Mouse (Mus musculus): Measurements from ENCODE around the gene Ddx23. TPM values are rescaled to one million over a fixed set of nuclear protein-coding genes. Genes with fewer than 3 reads are reported as not detected.

Ddx23 gene
- polyA plus RNA-seq, 1 experiment from 2014 or later = 22.0 TPM

- H3K36me3 ChIP-seq (replicated peaks; ENCODE audit: control insufficient read depth, insufficient read depth, low read depth, low read length) = peaks cover 42% of the 10 kb centered on the region
- H3K9me3 ChIP-seq (replicated peaks; ENCODE audit: control insufficient read depth, low read length) = no peaks in the 10 kb centered on the region
- no peak overlapping the region for H3K9ac ChIP-seq (replicated peaks; ENCODE audit: low read length)
- no peak overlapping the region for H3K27ac ChIP-seq (replicated peaks; ENCODE audit: low read depth, low read length)
- no peaks in the 10 kb centered on the region for H3K27me3 ChIP-seq (ENCODE audit: control insufficient read depth, insufficient read depth, low read length)
- ATAC-seq (replicated peaks; ENCODE audit: insufficient number of reproducible peaks, low FRiP score, low TSS enrichment, low read depth) = no peak
- H3K4me2 ChIP-seq (ENCODE audit: low read depth, low read length) = no peak overlapping the region
- WGBS = 77% methylated on average over 8 of the region's 8 CpGs
- H3K4me1 ChIP-seq (ENCODE audit: control insufficient read depth, insufficient read depth, low read length) = no peaks in the 10 kb centered on the region
- no peak for DNase-seq (ENCODE audit: low spot score)
- H3K4me3 ChIP-seq (ENCODE audit: low read depth, low read length) = no peak overlapping the region
These were observed 16.0 kb downstream of the Ddx23 start for GRCm38 (mm10) chr15:98646737-98647136.

GRCm38 (mm10) chr15:98645057-98646026 lies 17.4 kb downstream of the Ddx23 start:
- Histone ChIP-seq H3K4me2 (ENCODE audit: low read depth, low read length) (no peak overlapping the region), H3K27ac (replicated peaks; ENCODE audit: low read depth, low read length) (no peak overlapping the region), H3K9me3 (replicated peaks; ENCODE audit: control insufficient read depth, low read length) (no peaks in the 10 kb centered on the region), H3K36me3 (replicated peaks; ENCODE audit: control insufficient read depth, insufficient read depth, low read depth, low read length) (peaks cover 33% of the 10 kb centered on the region), H3K4me3 (ENCODE audit: low read depth, low read length) (no peak overlapping the region), H3K4me1 (ENCODE audit: control insufficient read depth, insufficient read depth, low read length) (no peaks in the 10 kb centered on the region), H3K9ac (replicated peaks; ENCODE audit: low read length) (no peak overlapping the region), H3K27me3 (ENCODE audit: control insufficient read depth, insufficient read depth, low read length) (no peaks in the 10 kb centered on the region)
- no peak for ATAC-seq (replicated peaks; ENCODE audit: insufficient number of reproducible peaks, low FRiP score, low TSS enrichment, low read depth)
- 91% methylated on average over 24 of the region's 24 CpGs for WGBS
- DNase-seq (ENCODE audit: low spot score) = no peak

- H3K4me3 ChIP-seq (ENCODE audit: low read depth, low read length) = no peak overlapping the region
- no peaks in the 10 kb centered on the region for H3K27me3 ChIP-seq (ENCODE audit: control insufficient read depth, insufficient read depth, low read length)
- 95% methylated on average over 12 of the region's 12 CpGs for WGBS
- H3K9ac ChIP-seq (replicated peaks; ENCODE audit: low read length) = no peak overlapping the region
- H3K4me1 ChIP-seq (ENCODE audit: control insufficient read depth, insufficient read depth, low read length) = no peaks in the 10 kb centered on the region
- DNase-seq (ENCODE audit: low spot score) (no peak), ATAC-seq (replicated peaks; ENCODE audit: insufficient number of reproducible peaks, low FRiP score, low TSS enrichment, low read depth) (no peak)
- H3K9me3 ChIP-seq (replicated peaks; ENCODE audit: control insufficient read depth, low read length) = no peaks in the 10 kb centered on the region
- no peak overlapping the region for H3K27ac ChIP-seq (replicated peaks; ENCODE audit: low read depth, low read length)
- no peak overlapping the region for H3K4me2 ChIP-seq (ENCODE audit: low read depth, low read length)
- peaks cover 30% of the 10 kb centered on the region for H3K36me3 ChIP-seq (replicated peaks; ENCODE audit: control insufficient read depth, insufficient read depth, low read depth, low read length)
These were observed 18.3 kb downstream of the Ddx23 start for GRCm38 (mm10) chr15:98644406-98644805.

GRCm38 (mm10) chr15:98640157-98640556 lies 22.5 kb downstream of the Ddx23 start:
- no peak overlapping the region for H3K4me3 ChIP-seq (ENCODE audit: low read depth, low read length)
- ATAC-seq (replicated peaks; ENCODE audit: insufficient number of reproducible peaks, low FRiP score, low TSS enrichment, low read depth) = no peak
- H3K36me3 ChIP-seq (replicated peaks; ENCODE audit: control insufficient read depth, insufficient read depth, low read depth, low read length) = peaks cover 16% of the 10 kb centered on the region
- no peaks in the 10 kb centered on the region for H3K9me3 ChIP-seq (replicated peaks; ENCODE audit: control insufficient read depth, low read length)
- no peak overlapping the region for H3K9ac ChIP-seq (replicated peaks; ENCODE audit: low read length)
- peaks cover 5% of the 10 kb centered on the region; the same call in 1 of the 2 replicates for H3K27me3 ChIP-seq (ENCODE audit: control insufficient read depth, insufficient read depth, low read length)
- peaks cover 6% of the 10 kb centered on the region for H3K4me1 ChIP-seq (ENCODE audit: control insufficient read depth, insufficient read depth, low read length)
- peak; percentile 32 for DNase-seq (ENCODE audit: low spot score)
- H3K27ac ChIP-seq (replicated peaks; ENCODE audit: low read depth, low read length) = no peak overlapping the region
- no peak overlapping the region for H3K4me2 ChIP-seq (ENCODE audit: low read depth, low read length)
- 29% methylated on average over 8 of the region's 8 CpGs for WGBS

- no peak overlapping the region for H3K9ac ChIP-seq (replicated peaks; ENCODE audit: low read length)
- H3K27me3 ChIP-seq (ENCODE audit: control insufficient read depth, insufficient read depth, low read length) = peaks cover 10% of the 10 kb centered on the region
- H3K4me2 ChIP-seq (ENCODE audit: low read depth, low read length) = no peak overlapping the region
- H3K27ac ChIP-seq (replicated peaks; ENCODE audit: low read depth, low read length) = no peak overlapping the region
- peaks cover 6% of the 10 kb centered on the region; the same call in 1 of the 2 replicates for H3K36me3 ChIP-seq (replicated peaks; ENCODE audit: control insufficient read depth, insufficient read depth, low read depth, low read length)
- peaks cover 10% of the 10 kb centered on the region for H3K4me1 ChIP-seq (ENCODE audit: control insufficient read depth, insufficient read depth, low read length)
- DNase-seq (ENCODE audit: low spot score) (no peak), ATAC-seq (replicated peaks; ENCODE audit: insufficient number of reproducible peaks, low FRiP score, low TSS enrichment, low read depth) (no peak)
- WGBS = 30% methylated on average over 3 of the region's 3 CpGs
- no peaks in the 10 kb centered on the region for H3K9me3 ChIP-seq (replicated peaks; ENCODE audit: control insufficient read depth, low read length)
- H3K4me3 ChIP-seq (ENCODE audit: low read depth, low read length) = no peak overlapping the region
These were observed 25.5 kb downstream of the Ddx23 start for GRCm38 (mm10) chr15:98637155-98637554.

GRCm38 (mm10) chr15:98636517-98636916 lies 26.2 kb downstream of the Ddx23 start:
- H3K27me3 ChIP-seq (ENCODE audit: control insufficient read depth, insufficient read depth, low read length) = peaks cover 10% of the 10 kb centered on the region
- H3K27ac ChIP-seq (replicated peaks; ENCODE audit: low read depth, low read length) = no peak overlapping the region
- H3K9ac ChIP-seq (replicated peaks; ENCODE audit: low read length) = no peak overlapping the region; the same call in 1 of the 2 replicates
- ATAC-seq (replicated peaks; ENCODE audit: insufficient number of reproducible peaks, low FRiP score, low TSS enrichment, low read depth) (no peak), DNase-seq (ENCODE audit: low spot score) (no peak)
- H3K4me1 ChIP-seq (ENCODE audit: control insufficient read depth, insufficient read depth, low read length) = peaks cover 10% of the 10 kb centered on the region
- H3K4me3 ChIP-seq (ENCODE audit: low read depth, low read length) = no peak overlapping the region
- peak overlapping the region; percentile 99 for H3K4me2 ChIP-seq (ENCODE audit: low read depth, low read length)
- 45% methylated on average over 5 of the region's 5 CpGs for WGBS
- H3K36me3 ChIP-seq (replicated peaks; ENCODE audit: control insufficient read depth, insufficient read depth, low read depth, low read length) = peaks cover 3% of the 10 kb centered on the region; the same call in 1 of the 2 replicates
- no peaks in the 10 kb centered on the region for H3K9me3 ChIP-seq (replicated peaks; ENCODE audit: control insufficient read depth, low read length)

- Histone ChIP-seq H3K36me3 (replicated peaks; ENCODE audit: control insufficient read depth, insufficient read depth, low read depth, low read length) (peaks cover 1% of the 10 kb centered on the region; the same call in 1 of the 2 replicates), H3K9ac (replicated peaks; ENCODE audit: low read length) (peak overlapping the region; percentile 83), H3K27me3 (ENCODE audit: control insufficient read depth, insufficient read depth, low read length) (peaks cover 17% of the 10 kb centered on the region), H3K4me3 (ENCODE audit: low read depth, low read length) (peak overlapping the region; percentile 75), H3K9me3 (replicated peaks; ENCODE audit: control insufficient read depth, low read length) (no peaks in the 10 kb centered on the region), H3K4me1 (ENCODE audit: control insufficient read depth, insufficient read depth, low read length) (peaks cover 10% of the 10 kb centered on the region), H3K27ac (replicated peaks; ENCODE audit: low read depth, low read length) (peak overlapping the region; percentile 86), H3K4me2 (ENCODE audit: low read depth, low read length) (peak overlapping the region; percentile 99)
- under 1% methylated on average over 21 of the region's 21 CpGs for WGBS
- no peak for ATAC-seq (replicated peaks; ENCODE audit: insufficient number of reproducible peaks, low FRiP score, low TSS enrichment, low read depth)
- DNase-seq (ENCODE audit: low spot score) = peak; percentile 46
These were observed 27.3 kb downstream of the Ddx23 start for GRCm38 (mm10) chr15:98635291-98635841.
